Mouse (Mus musculus) CH12.LX (cell line): Measurements from ENCODE around the gene Spaar. TPM values are rescaled to one million over a fixed set of nuclear protein-coding genes. Genes with fewer than 3 reads are reported as not detected.

Experiments used
- DNase-seq: peaks from one replicate; pipeline ENCODE4 v3.0.0-alpha.2; 2013; ENCODE audit errors: extremely low read depth
- H3K27ac ChIP-seq: 2 replicates; pipeline ENCODE4 v1.5.1; 2012; ENCODE audit warnings: low read depth, mild to moderate bottlenecking, control low read depth, moderate library complexity; ENCODE audit not compliant: insufficient read depth
- H3K27me3 ChIP-seq: replicated peaks from 2 replicates; pipeline ENCODE3; 2012; ENCODE audit warnings: inconsistent platforms
- H3K36me3 ChIP-seq, 2 experiments: replicated peaks in 1 of 2; 2 replicates each; pipeline versions ENCODE3 to v1.6.1; 2012; ENCODE audit warnings: inconsistent platforms in 1 of 2, low read length in 1 of 2, mild to moderate bottlenecking in 1 of 2, mixed read lengths in 1 of 2, moderate library complexity in 1 of 2; ENCODE audit not compliant: control insufficient read depth in 1 of 2, insufficient read depth in 1 of 2
- H3K4me1 ChIP-seq, 2 experiments: 2 replicates each; pipeline ENCODE4 v1.6.1; 2012; ENCODE audit warnings: inconsistent platforms in 1 of 2, moderate library complexity in 1 of 2; ENCODE audit not compliant: insufficient read depth in 2 of 2, control insufficient read depth in 1 of 2
- H3K4me2 ChIP-seq: 2 replicates; pipeline ENCODE4 v1.6.1; 2012; ENCODE audit warnings: low read depth, mild to moderate bottlenecking, control low read depth; ENCODE audit not compliant: poor library complexity, insufficient read depth, severe bottlenecking
- H3K4me3 ChIP-seq, 3 experiments: fragments of 150-350 bp in 1 of 3; sonication (generic) in 1 of 3; replicated peaks in 1 of 3; 2 replicates each; pipeline versions ENCODE3 to v1.5.1; 2011 to 2012; ENCODE audit warnings: low read depth in 2 of 3, low read length in 2 of 3, mild to moderate bottlenecking in 2 of 3, moderate library complexity in 2 of 3, control low read depth in 1 of 3, improper control_type of control experiment in 1 of 3, inconsistent platforms in 1 of 3, mixed read lengths in 1 of 3; ENCODE audit not compliant: poor library complexity in 1 of 3
- H3K79me2 ChIP-seq: replicated peaks from 2 replicates; pipeline ENCODE4 v1.6.1; 2012; ENCODE audit warnings: mild to moderate bottlenecking, moderate library complexity; ENCODE audit not compliant: control insufficient read depth, poor library complexity, insufficient read depth, severe bottlenecking; ENCODE audit errors: extremely low read depth
- H3K9ac ChIP-seq: 2 replicates; pipeline ENCODE4 v1.6.1; 2012; ENCODE audit warnings: low read depth, mild to moderate bottlenecking, control low read depth, moderate library complexity; ENCODE audit not compliant: insufficient read depth
- H3K9me3 ChIP-seq: replicated peaks from 2 replicates; pipeline ENCODE3; 2012; ENCODE audit warnings: low read length, inconsistent platforms, mixed read lengths
- BHLHE40 ChIP-seq: IDR thresholded peaks from 2 replicates; pipeline ENCODE4 v1.6.1; 2011; ENCODE audit warnings: mild to moderate bottlenecking, low read depth, low read length, improper control_type of control experiment
- CTCF ChIP-seq, 2 experiments: IDR thresholded peaks in 1 of 2; conservative IDR thresholded peaks in 1 of 2; 2 replicates each; pipeline ENCODE4 v1.5.1; 2011 to 2012; ENCODE audit warnings: low read depth in 2 of 2, low read length in 2 of 2, improper control_type of control experiment in 1 of 2, inconsistent platforms in 1 of 2, mild to moderate bottlenecking in 1 of 2, moderate library complexity in 1 of 2
- E2F4 ChIP-seq: IDR thresholded peaks from 2 replicates; pipeline ENCODE4 v1.6.1; 2011; ENCODE audit warnings: low read depth, low read length, improper control_type of control experiment; ENCODE audit not compliant: insufficient replicate concordance
- NRF1 ChIP-seq: IDR thresholded peaks from 2 replicates; pipeline ENCODE4 v1.6.1; 2014; ENCODE audit warnings: low read depth, mild to moderate bottlenecking, inconsistent platforms, low read length, improper control_type of control experiment, moderate library complexity
- POLR2A ChIP-seq: IDR thresholded peaks from 2 replicates; pipeline ENCODE4 v1.6.1; 2011; ENCODE audit warnings: low read depth, mild to moderate bottlenecking, improper control_type of control experiment, low read length
- RAD21 ChIP-seq: IDR thresholded peaks from 2 replicates; pipeline ENCODE4 v1.6.1; 2011; ENCODE audit warnings: low read depth, mild to moderate bottlenecking, low read length, improper control_type of control experiment, moderate library complexity
- SMC3 ChIP-seq: IDR thresholded peaks from 2 replicates; pipeline ENCODE4 v1.6.1; 2011; ENCODE audit warnings: low read depth, low read length, improper control_type of control experiment
- UBTF ChIP-seq: IDR thresholded peaks from 2 replicates; pipeline ENCODE4 v1.6.1; 2012; ENCODE audit warnings: low read depth, mild to moderate bottlenecking, inconsistent platforms, low read length, improper control_type of control experiment, moderate library complexity
- USF1 ChIP-seq: IDR thresholded peaks from 2 replicates; pipeline ENCODE4 v1.6.1; 2014; ENCODE audit warnings: low read depth, mild to moderate bottlenecking, inconsistent platforms, low read length, improper control_type of control experiment
- dilution Hi-C: fragments of 300-500 bp; cut with MboI; formaldehyde crosslinking; loops from 2 replicates; pipeline ENCODE4 v1.14.3; 2020; ENCODE audit warnings: low sequenced_read_pairs; ENCODE audit not compliant: extremely low pct_unique_long_range_greater_than_20kb, extremely low pct_ligation_motif_present
- in situ Hi-C: fragments of 300-500 bp; cut with MboI; formaldehyde crosslinking; loops from 3 replicates; pipeline ENCODE4 v1.14.3; 2019; ENCODE audit warnings: low sequenced_read_pairs, low pct_ligation_motif_present, low pct_unique_long_range_greater_than_20kb, mixed read lengths
- polyA plus RNA-seq: library from polyadenylated mRNA; unstranded; fragments of >175 nt; gene quantifications from 2 replicates; pipeline ENCODE4 v1.2.1, GENCODE M21; 2012; ENCODE audit warnings: low read depth; ENCODE audit not compliant: insufficient read length
- total RNA-seq, 2 experiments: library from RNA; depleted of rRNA; stranded (reverse); fragments of 300-350 nt in 1 of 2; fragments of >200 nt in 1 of 2; gene quantifications; 2 replicates each; pipeline ENCODE4 v1.2.3; 2012 to 2014

Gene Spaar
- total and polyA plus RNA-seq, 3 experiments, result not detected

DNA sequence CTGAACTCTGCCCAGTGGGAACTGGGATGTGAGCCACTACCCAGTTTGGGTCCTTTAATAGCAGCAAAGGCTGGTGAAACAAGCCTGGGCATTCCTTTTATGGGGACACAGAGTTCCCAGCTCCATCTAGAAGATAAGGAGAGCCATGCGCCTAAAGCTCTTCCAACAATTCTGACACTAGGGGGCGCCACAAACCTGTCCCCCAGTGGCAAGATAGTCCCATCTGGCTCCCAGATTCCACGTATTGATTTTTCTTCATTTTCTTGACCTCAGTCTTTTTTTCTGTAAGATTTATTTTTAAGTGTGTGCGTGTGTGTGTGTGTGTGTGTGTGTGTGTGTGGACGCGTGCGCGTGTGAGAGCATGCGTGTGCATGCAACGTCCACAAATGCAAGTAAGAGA lies 30.6 kb downstream of the Spaar start:
- dilution Hi-C loops, result no loop called here
- 0 out of 2 replicates have a peak overlapping the region, but pooled peaks have one; percentile 18 for H3K4me2 ChIP-seq
- peak; percentile 14 for TF ChIP-seq RAD21
- peak; percentile 24 to 56; a peak in 2 of 4 replicates for TF ChIP-seq CTCF (conservative IDR thresholded peaks at IDR 0.05 in 1 of 2, IDR thresholded peaks at IDR 0.05 in 1 of 2; ENCODE audit: low read depth in 2 of 2, low read length in 2 of 2)
- no peak for TF ChIP-seq SMC3
- no peaks in the 10 kb centered on the region for H3K79me2 ChIP-seq
- no peak overlapping the region for H3K27ac ChIP-seq
- no peaks in the 10 kb centered on the region for H3K36me3 ChIP-seq
- H3K4me1 ChIP-seq, result peaks cover 6 to 13% of the 10 kb centered on the region in 2 experiments
- peaks cover 53% of the 10 kb centered on the region for H3K27me3 ChIP-seq
- peaks cover 12% of the 10 kb centered on the region for H3K9me3 ChIP-seq
- no peak overlapping the region for H3K9ac ChIP-seq
- in situ Hi-C loops, result no loop called here
- peak; percentile 21 for DNase-seq
- no peak overlapping the region for H3K4me3 ChIP-seq

DNA sequence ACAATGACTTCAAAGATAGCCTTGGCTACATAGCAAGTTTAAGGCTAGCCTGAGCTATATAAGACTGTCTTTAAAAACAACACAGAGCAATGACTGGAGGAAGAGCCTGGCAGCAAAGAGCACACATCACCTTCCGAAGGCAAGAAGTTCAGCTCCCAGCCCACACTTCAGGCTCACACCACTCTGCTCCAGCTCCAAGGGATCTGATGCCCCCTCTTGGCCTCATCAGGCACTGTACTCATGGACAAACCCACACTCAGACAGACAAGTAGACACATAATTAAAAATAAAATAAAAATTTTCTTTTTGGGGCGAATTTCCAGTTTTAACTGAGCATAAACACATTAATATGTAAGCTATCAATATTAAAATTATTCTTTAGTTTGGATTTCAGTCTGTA lies 31.5 kb downstream of the Spaar start:
- TF ChIP-seq BHLHE40, result no peak
- no peak for TF ChIP-seq USF1
- no peak for TF ChIP-seq E2F4
- TF ChIP-seq POLR2A, result no peak
- peak in 1 of 2 experiments; percentile 24; a peak in 1 of 4 replicates for TF ChIP-seq CTCF (conservative IDR thresholded peaks at IDR 0.05 in 1 of 2, IDR thresholded peaks at IDR 0.05 in 1 of 2; ENCODE audit: low read depth in 2 of 2, low read length in 2 of 2)
- TF ChIP-seq, all 38 proteins: peak for 1
- Histone ChIP-seq H3K27ac (no peak overlapping the region), H3K4me2 (no peak overlapping the region), H3K36me3 (no peaks in the 10 kb centered on the region), H3K4me3 (no peak overlapping the region), H3K27me3 (peaks cover 48% of the 10 kb centered on the region), H3K79me2 (no peaks in the 10 kb centered on the region), H3K4me1 (peaks cover 6 to 13% of the 10 kb centered on the region in 2 experiments), H3K9ac (no peak overlapping the region), H3K9me3 (peaks cover 12% of the 10 kb centered on the region)
- DNase-seq, result no peak
- in situ Hi-C loops, result no loop called here
- dilution Hi-C loops, result no loop called here

DNA sequence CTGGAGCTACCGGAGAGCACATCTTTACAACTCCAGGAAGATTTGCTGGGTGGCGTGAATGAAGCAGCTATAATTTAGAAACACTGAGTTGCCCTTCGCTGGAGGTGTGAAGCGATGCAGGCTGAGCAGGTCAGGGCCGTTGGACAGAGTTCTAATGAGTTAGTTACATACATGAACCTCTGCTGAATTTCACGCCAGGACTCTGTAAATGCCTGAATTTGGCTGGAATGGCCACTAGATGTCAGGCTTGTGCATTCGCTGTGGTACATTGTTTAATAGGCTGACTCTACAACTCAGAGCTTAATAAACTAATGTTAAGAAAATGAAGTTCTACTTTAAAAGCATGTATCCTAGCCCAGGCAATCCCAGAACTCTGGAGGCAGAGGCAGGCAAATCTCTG lies 33.6 kb downstream of the Spaar start:
- H3K4me3 ChIP-seq, result no peak overlapping the region
- H3K36me3 ChIP-seq, result no peaks in the 10 kb centered on the region
- H3K9ac ChIP-seq, result no peak overlapping the region
- in situ Hi-C loops, result no loop called here
- H3K79me2 ChIP-seq, result no peaks in the 10 kb centered on the region
- H3K27ac ChIP-seq, result no peak overlapping the region
- peaks cover 12% of the 10 kb centered on the region for H3K9me3 ChIP-seq
- dilution Hi-C loops, result no loop called here
- peaks cover 51% of the 10 kb centered on the region for H3K27me3 ChIP-seq
- peak; percentile 39 for DNase-seq
- no peak for TF ChIP-seq UBTF
- TF ChIP-seq RAD21, result peak; percentile 62
- peak; percentile 74 to 79 for TF ChIP-seq CTCF (conservative IDR thresholded peaks at IDR 0.05 in 1 of 2, IDR thresholded peaks at IDR 0.05 in 1 of 2; ENCODE audit: low read depth in 2 of 2, low read length in 2 of 2)
- peak; percentile 66 for TF ChIP-seq SMC3
- TF ChIP-seq NRF1, result no peak
- no peak overlapping the region for H3K4me2 ChIP-seq
- peaks cover 0 to 10% of the 10 kb centered on the region in 2 experiments; a peak in 3 of 4 replicates for H3K4me1 ChIP-seq
